Mouse (Mus musculus): ENCODE data around the gene Znrd1.
"Not testable (repeated sequence)": the region's sequence is repeated elsewhere in the genome, so short reads cannot be mapped to it uniquely, and the experiment has no call there.

Znrd1 gene

DNA sequence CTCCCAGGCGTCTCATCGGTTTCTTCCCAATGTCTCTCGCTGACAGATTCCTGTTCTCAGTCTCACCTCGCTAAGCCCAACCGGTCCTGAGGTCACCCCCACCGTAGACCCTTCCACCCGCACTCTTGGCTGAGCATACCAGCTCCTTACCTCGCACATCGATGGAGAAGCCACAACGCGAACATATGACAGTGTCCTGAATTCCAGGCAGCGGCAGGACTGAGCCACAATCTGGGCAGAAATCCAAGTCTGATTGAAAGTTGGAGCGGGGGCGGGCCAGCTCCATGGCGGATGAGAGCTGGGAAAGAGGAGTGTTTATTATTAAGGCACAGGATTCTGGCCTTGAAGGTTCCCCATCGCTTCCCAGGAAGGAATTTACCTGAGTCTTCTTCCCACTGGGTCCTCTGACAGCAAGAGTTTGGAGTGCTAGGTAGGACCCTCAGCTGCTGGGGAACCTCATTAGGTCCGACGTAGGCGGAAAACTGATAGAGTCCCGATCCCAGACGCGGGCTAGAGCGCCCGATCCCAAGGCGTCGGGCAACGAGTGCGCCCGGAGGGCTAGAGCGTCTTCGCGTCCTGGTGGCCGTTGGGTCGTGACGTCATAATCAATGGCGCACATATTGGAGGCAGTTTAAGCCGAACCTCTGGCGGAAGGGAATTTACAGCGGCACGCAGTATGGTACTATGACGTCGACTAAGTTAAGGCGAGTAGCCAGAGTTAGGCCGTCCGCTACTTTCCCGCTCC, at the start of gene Znrd1, which contains the start of gene Znrd1as:
Gene Znrd1, minus strand, starts transcription at position 561 of the 745 bp plus-strand sequence.
Gene Znrd1as, plus strand, starts transcription at position 594 of the 745 bp plus-strand sequence.
- DNase-seq (ENCODE audit: low spot score), result peak; percentile 76

DNA sequence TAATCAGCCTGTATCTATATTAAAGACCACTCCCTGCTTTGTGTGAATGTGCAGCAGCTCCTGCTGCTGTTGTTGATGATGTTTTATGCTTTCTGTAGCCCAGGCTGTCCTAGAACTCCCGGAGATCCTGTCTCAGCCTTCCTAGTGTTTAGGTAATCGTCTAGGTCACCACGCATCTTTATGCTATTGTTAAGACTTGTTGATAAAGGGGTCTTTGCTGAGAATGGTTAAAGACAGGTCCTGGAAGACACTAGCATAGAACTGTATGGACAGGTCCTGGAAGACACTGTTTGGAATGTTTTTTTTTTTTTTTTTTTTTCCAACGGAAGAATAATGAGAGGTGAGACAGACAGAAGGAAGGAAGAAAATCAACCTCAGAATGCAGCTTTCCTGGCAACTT, 45.0 kb upstream of the Znrd1 start:
- no peak for DNase-seq (ENCODE audit: low spot score)

DNA sequence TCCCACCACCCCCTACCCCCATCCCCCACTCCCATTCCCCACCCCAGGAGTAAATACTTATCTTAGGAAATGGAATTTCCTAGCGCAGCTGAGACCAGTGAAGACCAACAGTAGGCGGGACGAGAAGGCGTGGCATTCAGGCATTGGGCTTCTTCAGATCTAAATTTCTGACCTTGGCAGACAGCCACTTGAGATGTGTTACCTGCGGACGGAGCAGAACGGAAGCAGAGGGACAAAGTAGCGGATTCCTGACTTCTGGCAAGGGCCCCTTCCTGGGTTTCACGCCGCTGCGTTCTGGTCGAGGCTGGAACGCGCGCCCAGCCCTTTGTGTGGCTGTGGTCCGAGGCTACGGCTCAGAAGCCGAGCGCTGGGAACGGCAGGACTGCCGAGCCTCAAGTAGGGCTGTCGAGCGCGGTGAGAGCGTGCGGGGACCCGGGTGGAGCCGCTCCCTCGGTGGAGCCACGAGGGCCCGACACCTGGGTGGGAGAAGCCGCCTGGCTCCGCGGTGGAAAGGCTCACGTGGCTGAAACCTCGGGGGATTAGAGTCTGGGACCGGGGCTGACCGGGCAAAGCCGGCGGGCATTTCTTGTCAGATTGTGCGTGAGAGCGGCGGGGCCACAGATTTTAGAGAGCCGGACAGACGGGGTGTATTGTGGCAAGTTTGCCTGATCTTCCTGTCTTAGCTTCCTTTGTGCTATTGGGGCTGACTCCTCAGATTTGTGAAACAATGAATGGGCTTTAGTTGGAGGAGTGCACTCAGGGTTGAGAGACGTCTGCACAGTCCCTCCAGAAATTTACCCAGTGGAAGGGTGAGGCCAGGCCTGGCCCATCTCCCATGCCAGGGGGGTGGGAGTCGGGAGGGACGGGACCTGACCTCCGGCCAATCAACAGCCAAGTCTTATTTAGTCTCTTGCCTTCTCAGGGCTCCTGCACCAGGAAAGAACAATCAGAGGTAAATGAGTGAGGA, 44.3 kb upstream of the Znrd1 start:
- DNase-seq (ENCODE audit: low spot score), result no peak

- no peak for DNase-seq (ENCODE audit: low spot score)
Measured at GRCm38 (mm10) chr17:37000863-37001262, 42.5 kb upstream of the Znrd1 start, which contains the start of gene Zfp57. Gene Zfp57 (plus strand): TSS chr17:37001163.

DNA sequence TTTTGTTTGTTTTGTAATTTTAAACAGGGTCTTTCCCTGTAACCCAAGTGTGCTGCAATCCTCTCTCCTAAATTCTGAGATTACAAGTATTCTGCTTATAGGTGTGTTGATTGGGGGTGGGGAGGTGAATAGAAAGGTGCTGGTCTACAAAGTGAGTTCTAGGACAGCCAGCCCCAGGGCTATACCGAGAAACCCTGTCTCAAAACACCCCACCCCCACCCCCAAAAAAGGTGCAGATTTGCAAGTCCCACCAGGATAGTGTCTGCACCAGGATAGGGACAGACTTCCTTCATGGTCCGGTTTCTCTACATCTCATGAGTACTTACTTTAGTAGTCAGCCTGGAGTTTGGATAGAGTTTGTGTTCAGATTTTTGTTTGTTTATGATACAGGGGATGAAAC, 40.1 kb upstream of the Znrd1 start:
- DNase-seq (ENCODE audit: low spot score), result no peak

DNA sequence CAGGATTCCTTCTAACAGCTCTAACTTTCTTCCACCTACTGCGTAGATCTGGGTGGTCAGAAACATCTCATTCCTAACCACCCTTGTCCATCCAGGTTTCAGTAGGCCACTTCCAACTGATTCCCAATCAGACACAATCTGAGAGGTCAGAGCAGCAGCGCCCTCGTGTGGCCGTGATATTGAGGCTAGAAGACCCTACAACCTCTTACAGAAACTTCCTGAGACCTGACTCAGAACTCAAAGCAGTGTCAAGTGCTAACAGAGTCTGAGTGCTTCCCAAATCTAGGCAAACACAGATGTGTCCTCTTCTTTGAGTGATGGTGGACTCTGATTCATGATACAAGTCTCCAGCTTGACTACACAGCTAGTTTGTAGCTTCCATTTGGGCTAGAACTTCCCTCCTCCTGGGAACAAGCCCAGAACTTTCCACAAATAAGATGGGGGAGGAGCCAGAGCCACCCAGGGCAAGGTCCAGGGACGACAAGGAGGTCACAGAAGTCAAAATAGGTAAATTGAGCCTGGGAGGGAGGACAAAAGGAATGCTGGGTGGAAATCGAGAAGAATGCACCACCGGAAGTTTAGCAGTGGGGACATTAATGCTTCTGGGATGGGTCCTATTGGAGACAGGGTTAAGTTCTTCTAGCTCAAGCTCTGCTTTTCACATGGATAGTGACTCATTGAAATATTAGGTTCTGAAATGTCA, 38.8 kb upstream of the Znrd1 start:
- peak; percentile 42 for DNase-seq (ENCODE audit: low spot score)

DNA sequence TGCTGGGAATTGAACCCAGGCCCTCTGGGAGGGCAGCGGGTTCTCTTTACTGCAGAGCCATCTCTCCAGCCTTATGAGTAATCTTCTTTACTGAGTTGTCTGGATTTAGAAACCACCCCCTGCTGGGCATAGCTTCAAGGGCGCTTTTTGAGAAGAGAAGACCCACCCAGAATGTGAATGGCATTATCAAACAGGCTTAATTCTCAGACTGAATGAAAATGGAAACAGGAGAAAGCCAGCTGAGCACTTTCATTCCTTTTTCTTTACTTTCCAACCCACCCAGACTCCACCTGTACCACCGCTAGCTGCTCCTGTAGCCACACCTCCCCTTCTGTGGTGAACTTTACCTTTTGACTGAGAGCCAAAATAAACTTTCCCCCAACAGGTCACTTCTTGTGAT, 37.1 kb upstream of the Znrd1 start:
- no peak for DNase-seq (ENCODE audit: low spot score)

DNA sequence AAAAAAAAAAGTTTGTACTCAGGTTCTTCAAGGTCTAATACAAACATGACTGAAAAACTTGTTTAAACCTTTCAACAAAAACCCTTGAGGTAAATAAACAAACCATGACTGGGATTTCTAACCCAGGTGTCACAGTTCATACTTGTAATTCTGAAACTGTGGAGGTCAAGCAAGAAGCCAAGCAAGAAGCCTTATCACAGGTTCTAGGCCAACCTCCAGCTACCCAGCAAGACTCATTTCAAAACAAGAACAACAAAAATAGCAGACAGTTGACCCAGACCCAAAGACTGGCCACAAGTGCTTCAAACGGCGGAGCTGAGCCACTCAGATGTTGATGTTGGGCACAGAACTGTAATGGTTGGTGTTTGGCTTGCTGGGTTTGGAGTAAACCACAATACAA, 36.2 kb upstream of the Znrd1 start:
- DNase-seq (ENCODE audit: low spot score), result no peak

GRCm38 (mm10) chr17:36993770-36994325, 35.5 kb upstream of the Znrd1 start:
- no peak for DNase-seq (ENCODE audit: low spot score)

DNA sequence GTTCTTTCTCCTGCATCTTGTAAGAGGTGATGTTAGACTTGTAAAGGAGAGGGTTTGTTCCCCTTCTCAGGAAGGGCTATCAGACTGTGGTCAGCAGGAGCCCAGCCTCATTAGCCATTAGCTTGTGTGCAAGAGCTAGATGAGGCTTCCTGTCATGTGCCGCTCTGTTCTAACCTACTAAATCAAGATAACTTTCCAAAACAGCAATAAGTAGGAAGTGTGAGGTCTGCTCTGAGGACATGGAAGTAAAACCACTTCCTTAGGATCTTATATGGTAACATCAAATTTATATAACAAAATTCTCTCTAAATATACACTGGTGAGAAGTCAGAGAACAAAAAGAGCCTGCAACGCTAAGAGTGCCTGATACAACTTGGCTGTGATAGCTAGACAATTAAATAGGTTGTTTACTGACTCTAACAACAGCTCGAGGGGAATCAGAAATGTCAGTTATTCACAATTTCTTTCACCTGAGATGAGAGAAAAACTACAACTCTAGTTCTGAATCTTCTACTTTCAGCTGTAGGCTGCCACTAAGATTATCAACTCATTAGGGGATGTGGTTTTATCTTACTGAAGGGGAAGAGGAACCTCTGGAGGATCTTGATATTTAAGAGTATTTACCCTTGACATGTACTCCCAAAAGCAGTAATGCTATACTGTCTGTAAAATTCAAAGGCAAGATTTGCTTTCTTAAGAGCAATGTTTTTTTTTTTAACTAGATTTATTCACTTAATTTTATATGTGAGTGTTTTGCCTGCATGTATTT, 34.2 kb upstream of the Znrd1 start:
- no peak for DNase-seq (ENCODE audit: low spot score)

GRCm38 (mm10) chr17:36990630-36991029, 32.3 kb upstream of the Znrd1 start:
- DNase-seq (ENCODE audit: low spot score), result not testable (repeated sequence)

GRCm38 (mm10) chr17:36989437-36989836, 31.1 kb upstream of the Znrd1 start, which contains the start of gene H2-M5:
Gene H2-M5 (minus strand): TSS chr17:36989537.
- DNase-seq (ENCODE audit: low spot score), result no peak

GRCm38 (mm10) chr17:36988475-36988874, 30.1 kb upstream of the Znrd1 start:
- DNase-seq (ENCODE audit: low spot score), result no peak

GRCm38 (mm10) chr17:36982253-36983155, 24.1 kb upstream of the Znrd1 start:
- DNase-seq (ENCODE audit: low spot score), result no peak

DNA sequence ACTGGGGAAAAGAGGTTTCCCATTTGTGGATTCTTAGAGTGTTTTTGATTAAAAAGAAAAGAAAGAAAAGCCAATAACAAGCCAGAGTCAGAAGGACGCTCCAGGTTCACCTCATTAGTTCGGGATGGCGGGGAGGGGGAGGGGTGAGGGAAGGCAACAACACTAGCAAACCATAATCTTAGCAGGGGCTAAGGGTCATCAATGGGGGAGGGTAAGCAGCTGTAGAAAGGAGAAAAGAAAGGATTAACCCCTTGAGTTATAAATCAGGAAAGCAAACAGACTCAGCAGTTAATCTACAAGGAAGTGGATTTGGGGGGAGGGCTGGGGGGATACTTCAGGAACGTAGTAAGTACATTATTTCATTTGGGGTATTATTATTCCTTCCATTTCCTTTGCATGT, 23.5 kb upstream of the Znrd1 start:
- no peak for DNase-seq (ENCODE audit: low spot score)

GRCm38 (mm10) chr17:36981221-36981813, 23.0 kb upstream of the Znrd1 start, which contains the start of gene 2410137M14Rik:
Gene 2410137M14Rik (minus strand): TSS chr17:36981237.
- DNase-seq (ENCODE audit: low spot score), result no peak

DNA sequence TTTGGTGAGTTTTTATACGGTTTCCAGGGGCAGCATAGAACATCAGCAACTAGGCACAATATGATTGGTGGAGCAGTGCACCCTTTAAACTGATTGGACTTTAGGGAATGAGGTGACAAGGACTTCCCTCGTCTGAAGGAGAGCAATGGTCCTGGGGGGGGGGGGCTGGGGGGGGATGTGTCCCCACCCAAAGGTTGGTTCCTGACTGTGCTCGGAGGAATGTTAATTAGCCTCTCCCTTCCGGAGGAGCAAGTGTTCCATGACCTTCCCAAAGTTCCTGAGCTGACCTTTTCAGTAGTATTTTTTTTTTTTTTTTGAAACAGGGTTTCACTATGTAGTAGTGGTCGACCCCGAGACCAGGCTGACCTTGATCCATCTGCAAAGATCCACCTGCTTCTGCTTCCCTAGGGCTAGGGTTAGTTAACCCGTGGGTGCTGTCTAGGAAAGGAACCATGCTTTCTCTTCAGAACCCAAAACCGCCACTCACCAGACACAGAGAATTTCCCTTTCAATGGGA, 15.0 kb upstream of the Znrd1 start:
- no peak for DNase-seq (ENCODE audit: low spot score)

DNA sequence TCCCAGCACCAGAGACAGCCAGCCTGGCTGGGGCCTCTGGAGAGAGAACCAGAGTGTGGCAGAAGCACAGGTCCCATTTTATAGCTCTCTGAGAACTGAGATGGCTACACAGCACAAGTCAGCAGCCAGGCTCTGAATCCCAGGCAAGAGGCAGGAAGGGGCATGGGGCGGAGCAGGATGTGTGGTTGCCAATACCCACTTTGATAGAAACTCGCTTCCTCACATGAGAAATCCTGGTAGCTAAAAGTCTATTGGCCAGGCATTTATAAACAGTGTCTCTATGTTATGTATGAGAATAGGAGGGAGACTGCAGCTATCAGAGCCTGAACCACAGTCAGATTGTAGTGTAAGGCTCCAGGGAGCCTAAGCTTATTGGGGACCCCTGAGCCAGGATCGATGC, 14.4 kb upstream of the Znrd1 start:
- DNase-seq (ENCODE audit: low spot score), result no peak

- no peak for DNase-seq (ENCODE audit: low spot score)
Measured at GRCm38 (mm10) chr17:36971172-36971850, 13.0 kb upstream of the Znrd1 start.
